Mouse (Mus musculus): Measurements from ENCODE around the gene Gm9837. TPM values are rescaled to one million over a fixed set of nuclear protein-coding genes. Genes with fewer than 3 reads are reported as not detected.

Gm9837 gene
- polyA plus RNA-seq, 1 experiment from 2014 or later = not detected

Other genes with a start within 250 kb of the Gm9837 start
- gene Hspa4, start 170.0 kb downstream of the Gm9837 start, polyA plus RNA-seq (2015; fragmentation: Nextera tagmentation; extraction: Ambion mirVana) = 61.3 and 63.2 TPM in 2 replicates
- 13.6 and 15.8 TPM in 2 replicates for gene Zcchc10, start 145.8 kb downstream of the Gm9837 start, polyA plus RNA-seq (2015; fragmentation: Nextera tagmentation; extraction: Ambion mirVana)
- gene Aff4, start 119.6 kb downstream of the Gm9837 start, polyA plus RNA-seq (2015; fragmentation: Nextera tagmentation; extraction: Ambion mirVana) = 31.2 and 38.7 TPM in 2 replicates
- 0.51 TPM in 2 replicates for gene Leap2, start 47.3 kb downstream of the Gm9837 start, polyA plus RNA-seq (2015; fragmentation: Nextera tagmentation; extraction: Ambion mirVana)
- gene Uqcrq, start 39.6 kb downstream of the Gm9837 start, polyA plus RNA-seq (2015; fragmentation: Nextera tagmentation; extraction: Ambion mirVana) = 1,048 and 1,267 TPM in 2 replicates
- gene Gdf9, start 39.5 kb downstream of the Gm9837 start, polyA plus RNA-seq (2015; fragmentation: Nextera tagmentation; extraction: Ambion mirVana) = 0.91 and 1.2 TPM in 2 replicates
- gene Gm10447, start 13.4 kb downstream of the Gm9837 start, polyA plus RNA-seq (2015; fragmentation: Nextera tagmentation; extraction: Ambion mirVana) = 0.09 and 0.14 TPM in 2 replicates
- 3.0 TPM in 2 replicates for gene Shroom1, start 13.3 kb downstream of the Gm9837 start, polyA plus RNA-seq (2015; fragmentation: Nextera tagmentation; extraction: Ambion mirVana)
- gene Gm9945, start 9.7 kb upstream of the Gm9837 start, polyA plus RNA-seq (2015; fragmentation: Nextera tagmentation; extraction: Ambion mirVana) = not detected in 2 replicates
- 0.27 and 0.47 TPM in 2 replicates for gene Sowaha, start 9.8 kb upstream of the Gm9837 start, polyA plus RNA-seq (2015; fragmentation: Nextera tagmentation; extraction: Ambion mirVana)
- 18.0 and 18.3 TPM in 2 replicates for gene Sept8, start 48.8 kb upstream of the Gm9837 start, polyA plus RNA-seq (2015; fragmentation: Nextera tagmentation; extraction: Ambion mirVana)
- 37.3 and 41.5 TPM in 2 replicates for gene Kif3a, start 96.9 kb upstream of the Gm9837 start, polyA plus RNA-seq (2015; fragmentation: Nextera tagmentation; extraction: Ambion mirVana)
- gene Il4, start 148.2 kb upstream of the Gm9837 start, polyA plus RNA-seq (2015; fragmentation: Nextera tagmentation; extraction: Ambion mirVana) = 0.40 and 0.79 TPM in 2 replicates
- not detected in 2 replicates for gene Il13, start 164.2 kb upstream of the Gm9837 start, polyA plus RNA-seq (2015; fragmentation: Nextera tagmentation; extraction: Ambion mirVana)
- 19.1 and 20.3 TPM in 2 replicates for gene Rad50, start 236.8 kb upstream of the Gm9837 start, polyA plus RNA-seq (2015; fragmentation: Nextera tagmentation; extraction: Ambion mirVana)

Data from heart, embryonic 13.5 days (tissue).